Mouse (Mus musculus) regulatory T cell (primary cell): ENCODE results near the gene Tada2a.

Experiments used
- in situ Hi-C: fragments of 300-600 bp; cut with MboI, MseI; formaldehyde crosslinking; loops from one replicate; pipeline ENCODE4 v1.15.1; 2025; ENCODE audit warnings: high pct_unique_total_duplicates

Gene Tada2a

DNA sequence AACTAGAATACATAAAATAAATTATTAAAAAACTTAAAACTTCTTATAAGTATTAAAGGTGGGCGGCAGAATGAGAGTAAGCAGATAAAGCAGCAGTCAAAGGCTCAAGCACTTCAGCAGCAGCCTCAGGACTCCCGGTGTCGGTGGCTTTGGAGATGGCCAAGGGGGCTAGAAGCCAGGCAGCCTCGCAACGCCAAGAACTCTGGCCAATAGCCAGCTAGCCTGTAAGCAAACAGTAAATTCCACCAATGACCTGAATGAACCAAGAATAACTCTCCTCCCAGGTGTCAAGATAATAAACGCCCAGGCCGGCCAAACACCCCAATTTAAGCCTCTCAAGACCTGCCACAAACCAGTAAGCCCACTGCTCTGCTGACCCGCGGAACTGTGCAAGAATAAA is 13.8 kb downstream of the Tada2a start:
- in situ Hi-C loops, result no loop called here

DNA sequence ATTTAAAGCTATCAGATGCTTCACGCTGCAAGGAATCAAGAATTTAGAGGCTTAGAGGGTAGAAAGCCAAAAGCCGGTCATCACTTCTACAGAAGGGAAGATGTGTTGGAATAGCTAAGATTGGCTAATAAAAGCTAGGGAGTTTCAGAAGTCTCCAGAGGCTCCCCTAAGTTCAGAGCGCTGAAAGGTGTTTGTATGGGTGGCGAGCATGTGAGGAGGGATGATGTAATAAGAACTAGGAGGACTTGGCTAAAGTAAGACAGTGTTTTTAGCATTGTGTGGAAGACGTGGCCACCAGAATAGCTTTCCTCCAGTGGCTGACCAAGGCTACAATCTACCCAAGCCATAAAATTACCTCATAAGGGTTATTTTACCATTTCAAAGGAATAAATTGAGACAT is 15.8 kb downstream of the Tada2a start:
- in situ Hi-C loops, result no loop called here

DNA sequence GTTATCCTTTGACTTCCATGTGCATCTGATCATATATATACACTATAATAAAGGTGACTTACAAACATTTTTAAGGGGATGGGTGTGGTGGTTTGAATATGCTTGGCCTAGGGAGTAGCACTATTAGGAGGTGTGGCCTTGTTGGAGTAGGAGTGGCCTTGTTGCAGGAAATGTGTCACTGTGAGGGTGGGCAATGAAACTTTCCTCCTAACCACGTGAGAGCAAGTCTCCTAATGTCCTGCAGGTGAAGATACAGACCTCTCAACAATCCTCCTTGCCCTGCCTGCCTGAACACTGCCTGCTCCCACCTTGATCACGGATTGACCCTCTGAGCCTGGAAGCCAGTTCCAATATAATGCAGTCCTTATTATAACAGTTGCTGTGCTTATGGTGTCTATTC is 22.3 kb downstream of the Tada2a start:
- in situ Hi-C loops, result no loop called here

GRCm38 (mm10) chr11:84104036-84104435 is 25.4 kb downstream of the Tada2a start:
- in situ Hi-C loops, result no loop called here

DNA sequence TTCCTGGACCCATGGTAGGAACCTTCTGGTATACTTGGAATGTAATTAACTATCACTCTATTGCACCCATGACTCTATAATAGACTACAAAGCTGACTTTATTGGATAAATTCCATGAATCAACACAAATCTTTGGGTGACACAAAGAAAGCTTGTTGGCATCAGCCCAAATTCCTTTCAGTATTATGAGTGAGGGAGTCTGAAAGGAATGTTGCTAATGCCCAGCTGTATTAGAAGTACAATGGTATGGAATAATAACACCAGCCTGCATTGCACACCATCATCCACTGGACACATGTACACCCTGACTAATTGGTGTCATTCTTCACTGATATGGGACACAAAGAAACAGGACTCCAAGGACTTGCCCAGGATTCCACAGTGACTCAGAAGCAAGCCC is 28.2 kb downstream of the Tada2a start:
- in situ Hi-C loops, result no loop called here

DNA sequence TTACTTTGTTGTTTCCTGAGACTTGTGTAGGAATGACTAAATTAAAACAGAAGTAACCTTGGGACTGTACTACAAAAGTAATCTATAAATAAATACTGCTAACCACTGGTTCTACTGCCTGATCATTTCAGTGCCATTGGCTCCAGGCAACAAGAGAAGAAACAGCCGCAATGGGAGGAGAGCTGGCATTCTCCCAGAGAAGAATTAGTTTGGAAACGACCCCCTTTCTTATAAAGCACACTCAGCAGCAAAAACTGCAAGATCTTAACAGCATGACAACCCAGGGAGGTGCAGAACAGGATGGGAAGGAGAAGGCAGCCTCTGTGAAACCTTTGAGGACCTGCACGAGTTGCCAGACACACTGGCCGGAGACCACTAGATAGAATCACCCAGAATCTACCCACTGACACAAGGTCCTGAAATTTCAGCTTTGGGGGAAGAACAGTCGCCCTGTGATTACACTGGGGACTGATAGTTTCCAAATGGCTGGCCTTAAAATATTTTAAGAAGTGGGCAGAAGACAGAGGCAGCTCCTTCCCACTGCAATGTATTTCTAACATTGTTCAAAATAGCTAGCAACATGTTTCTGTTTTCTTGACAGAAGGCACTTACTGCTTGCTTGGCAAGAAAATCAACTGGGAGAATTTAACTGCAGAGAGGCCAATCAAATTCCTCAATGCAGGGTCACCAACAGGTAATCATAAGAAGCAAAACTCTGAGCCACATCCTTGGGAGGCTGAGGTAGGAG is 32.0 kb downstream of the Tada2a start:
- in situ Hi-C loops, result no loop called here

DNA sequence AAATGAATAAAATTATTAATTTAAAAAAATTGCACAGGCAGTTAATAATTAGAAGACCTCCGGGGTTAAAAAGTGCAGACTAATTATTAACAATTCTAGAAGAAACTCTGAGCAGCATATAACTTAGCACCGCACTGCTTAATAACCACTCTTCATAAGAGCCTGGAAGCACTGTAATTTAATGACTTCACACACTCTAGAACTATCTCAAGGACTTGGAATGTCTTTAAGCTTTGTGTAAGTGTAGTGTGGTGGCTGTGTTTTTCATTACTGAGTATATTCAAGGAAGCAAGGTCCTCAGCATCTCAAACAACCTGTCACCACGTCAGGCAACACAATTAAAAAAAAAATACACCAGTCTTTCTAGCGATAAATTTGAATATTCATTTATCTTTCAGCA is 34.3 kb downstream of the Tada2a start:
- in situ Hi-C loops, result no loop called here

DNA sequence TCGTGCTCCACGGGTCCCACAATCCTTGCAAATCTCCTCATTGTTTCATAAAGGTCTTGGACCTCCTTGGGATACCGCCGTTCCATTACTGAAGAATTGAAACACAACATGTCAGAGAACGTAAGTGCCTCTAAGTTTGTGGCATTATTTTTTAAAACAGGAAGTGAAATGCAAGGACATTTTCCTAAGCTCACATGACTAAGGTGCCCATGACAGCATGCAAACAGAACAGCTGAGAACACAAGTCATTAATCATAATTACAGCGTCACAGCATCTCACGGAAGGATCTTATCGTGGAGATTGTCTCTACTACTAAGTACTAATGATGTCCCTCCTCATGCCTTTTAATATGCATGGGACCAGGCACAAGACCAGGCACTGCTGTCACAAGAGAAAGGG is 38.8 kb downstream of the Tada2a start:
- in situ Hi-C loops, result no loop called here

DNA sequence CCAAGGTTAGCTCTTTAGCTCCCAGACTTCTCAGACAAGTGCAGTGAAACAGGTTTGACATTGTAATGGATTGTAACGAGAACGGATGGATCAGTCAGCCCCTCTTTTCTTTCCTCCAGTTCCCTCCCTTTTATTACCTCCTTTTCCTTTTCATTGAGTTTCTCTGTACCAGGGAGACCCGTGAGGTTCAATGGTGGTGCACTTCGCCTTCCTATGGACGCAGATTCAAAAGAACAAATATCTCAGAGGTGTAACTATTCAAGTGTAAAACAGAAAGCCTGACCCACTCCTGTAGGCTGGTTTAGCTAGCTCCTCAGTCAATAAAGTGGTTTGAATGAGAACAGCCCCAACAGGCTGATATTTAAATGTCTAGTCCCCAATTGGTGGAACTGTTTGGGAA is 47.5 kb downstream of the Tada2a start:
- in situ Hi-C loops, result no loop called here

GRCm38 (mm10) chr11:84080327-84080726 is 49.1 kb downstream of the Tada2a start:
- in situ Hi-C loops, result no loop called here

- in situ Hi-C loops, result no loop called here
These were observed 49.5 kb downstream of the Tada2a start for GRCm38 (mm10) chr11:84079887-84080286.

DNA sequence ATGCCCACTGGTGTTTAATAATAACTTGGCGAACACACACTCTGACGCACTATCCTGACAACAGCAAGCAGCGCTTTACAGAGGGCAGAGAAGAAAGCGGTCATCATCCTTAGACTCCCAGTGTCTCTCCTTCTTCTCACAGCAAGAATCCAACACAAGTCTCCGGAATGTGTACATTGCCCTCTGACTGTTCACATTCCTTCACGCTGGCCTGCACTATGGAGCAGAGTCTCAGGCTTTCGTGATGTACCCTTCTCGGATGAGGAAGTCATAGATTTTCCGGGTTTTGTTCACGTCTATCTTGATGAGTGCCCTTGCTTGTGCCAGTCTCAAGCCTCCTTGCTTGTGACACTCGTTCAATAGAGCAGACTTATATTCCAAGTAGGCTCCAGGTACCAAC is 50.0 kb downstream of the Tada2a start:
- in situ Hi-C loops, result no loop called here

DNA sequence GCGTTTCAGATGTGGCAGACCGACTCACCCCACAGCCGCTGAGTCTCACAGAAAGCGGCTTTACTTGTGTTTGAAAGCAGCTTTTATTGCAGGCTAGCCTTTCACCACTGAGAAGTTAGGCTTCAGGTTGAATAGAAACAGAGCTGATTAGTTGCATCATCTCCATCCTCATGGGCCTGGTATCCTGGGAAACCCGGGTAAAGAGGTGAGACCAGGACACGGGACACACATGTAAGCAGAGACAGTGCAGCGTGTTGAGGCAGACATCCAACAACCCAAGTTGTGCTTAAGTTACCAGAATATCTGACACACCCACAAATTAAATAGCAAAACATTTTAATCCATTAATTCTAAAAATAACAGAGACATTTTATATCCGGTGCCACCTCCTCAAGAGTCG is 50.8 kb downstream of the Tada2a start:
- in situ Hi-C loops, result no loop called here

DNA sequence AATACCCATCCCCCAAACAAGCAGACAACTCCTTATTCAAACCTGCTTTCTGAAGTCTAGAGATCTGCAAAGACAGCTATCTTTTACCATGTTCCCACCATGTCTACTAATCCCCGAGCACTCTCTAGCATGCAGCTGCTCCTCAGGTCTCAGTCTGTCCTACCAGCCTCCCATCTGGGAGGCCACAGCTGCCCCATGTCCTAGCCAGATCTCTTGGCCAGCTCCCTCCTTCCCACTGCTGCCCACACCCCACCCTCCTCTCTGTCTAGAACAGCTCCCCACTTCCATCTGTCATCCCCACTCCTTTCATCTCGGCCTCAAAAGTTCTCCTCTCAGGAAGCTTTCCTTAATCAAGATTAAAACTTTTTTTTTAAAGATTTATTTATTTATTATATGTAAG is 52.4 kb downstream of the Tada2a start:
- in situ Hi-C loops, result no loop called here

GRCm38 (mm10) chr11:84073816-84074764 is 55.3 kb downstream of the Tada2a start:
- in situ Hi-C loops, result no loop called here

GRCm38 (mm10) chr11:84072904-84073651 is 56.3 kb downstream of the Tada2a start:
- in situ Hi-C loops, result no loop called here

DNA sequence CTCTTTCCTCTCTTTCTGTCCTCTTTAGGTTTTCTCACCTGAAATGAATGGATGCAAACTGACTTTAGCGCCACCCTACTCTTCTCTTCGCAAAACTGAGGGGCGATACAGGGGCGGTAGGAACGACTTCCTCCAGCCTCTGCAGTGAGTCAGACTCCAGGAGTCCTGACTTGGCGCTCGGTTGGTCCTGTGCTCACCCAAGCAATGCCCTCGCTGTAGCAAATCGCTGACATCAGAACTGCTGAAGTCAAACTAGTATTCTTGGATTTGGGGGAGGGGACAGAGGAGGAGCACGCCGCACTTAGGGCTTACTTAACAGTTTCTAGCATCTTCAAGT is 60.4 kb downstream of the Tada2a start, which contains the start of gene Dusp14:
Gene Dusp14 (minus strand): TSS at position 228 of the 337 bp plus-strand sequence.
- in situ Hi-C loops, result no loop called here

GRCm38 (mm10) chr11:84068191-84069033 is 61.0 kb downstream of the Tada2a start:
- in situ Hi-C loops, result no loop called here

DNA sequence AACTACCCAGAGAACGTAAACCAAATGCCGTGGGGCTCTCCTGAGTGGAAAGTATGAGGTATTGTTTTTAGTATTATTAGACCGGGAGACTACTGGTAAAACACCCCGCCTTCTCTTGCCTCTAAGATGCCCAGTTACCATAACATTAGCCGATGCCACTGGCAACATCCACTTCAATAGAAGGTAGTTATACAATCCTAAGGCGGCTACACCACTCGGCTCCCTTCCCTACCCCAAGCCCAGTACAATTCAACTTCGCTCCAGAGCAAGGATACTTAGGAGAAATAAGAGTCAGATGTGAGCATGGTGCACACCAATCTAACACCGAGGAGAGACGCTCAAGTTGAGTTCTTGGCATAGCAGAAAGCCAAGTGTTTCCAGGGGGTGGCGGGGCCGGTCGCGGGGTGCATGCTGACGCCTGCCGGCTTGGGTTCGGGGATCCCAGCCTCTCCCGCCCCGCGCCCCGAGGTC is 61.6 kb downstream of the Tada2a start:
- in situ Hi-C loops, result no loop called here

GRCm38 (mm10) chr11:84066927-84067645 is 62.3 kb downstream of the Tada2a start:
- in situ Hi-C loops, result no loop called here
